Mouse (Mus musculus) stomach, postnatal 0 days (tissue): ENCODE measurements around the gene 2310022A10Rik.

Experiments used
- CTCF ChIP-seq: IDR thresholded peaks from 2 replicates; pipeline ENCODE4 v1.5.1; 2016; ENCODE audit warnings: antibody characterized with exemption, low read depth, mild to moderate bottlenecking, moderate library complexity
- EP300 ChIP-seq: optimal IDR thresholded peaks from 2 replicates; pipeline ENCODE3; 2016; ENCODE audit warnings: antibody characterized with exemption

DNA sequence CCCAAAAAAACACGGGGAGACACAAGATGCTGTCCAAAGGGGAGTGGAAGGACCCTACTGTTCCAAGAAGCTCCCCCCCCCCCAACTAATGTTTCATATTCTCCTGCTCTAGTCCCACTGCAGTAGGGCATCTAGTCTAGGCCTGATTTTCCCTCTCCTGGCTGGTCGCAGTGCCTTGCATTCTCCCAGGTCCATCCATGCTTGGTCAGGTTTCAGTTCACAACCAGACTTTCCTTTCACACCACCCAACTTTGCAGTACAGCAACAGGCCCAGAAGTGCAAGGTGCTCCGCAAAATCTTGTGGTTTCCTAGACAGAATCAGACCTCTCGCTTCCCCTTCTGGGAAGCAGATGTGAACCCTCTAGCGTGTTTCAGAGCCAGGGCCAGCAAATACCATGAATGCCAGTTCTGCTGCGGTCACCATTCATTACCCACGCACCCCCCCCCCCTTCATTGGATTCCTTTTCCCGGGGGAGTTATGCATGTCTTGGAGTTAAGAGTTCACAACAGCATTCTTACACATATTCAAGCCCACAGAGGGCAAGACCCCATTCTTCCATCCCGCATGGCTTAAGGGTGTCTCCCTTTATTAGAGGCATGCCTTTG is 46.2 kb upstream of the 2310022A10Rik start:
- TF ChIP-seq CTCF = no peak
- no peak for TF ChIP-seq EP300
